Mouse (Mus musculus): ENCODE results near the gene Gm15114.
"Not testable (repeated sequence)": the region's sequence is repeated elsewhere in the genome, so short reads cannot be mapped to it uniquely, and the experiment has no call there.

Gm15114 gene

DNA sequence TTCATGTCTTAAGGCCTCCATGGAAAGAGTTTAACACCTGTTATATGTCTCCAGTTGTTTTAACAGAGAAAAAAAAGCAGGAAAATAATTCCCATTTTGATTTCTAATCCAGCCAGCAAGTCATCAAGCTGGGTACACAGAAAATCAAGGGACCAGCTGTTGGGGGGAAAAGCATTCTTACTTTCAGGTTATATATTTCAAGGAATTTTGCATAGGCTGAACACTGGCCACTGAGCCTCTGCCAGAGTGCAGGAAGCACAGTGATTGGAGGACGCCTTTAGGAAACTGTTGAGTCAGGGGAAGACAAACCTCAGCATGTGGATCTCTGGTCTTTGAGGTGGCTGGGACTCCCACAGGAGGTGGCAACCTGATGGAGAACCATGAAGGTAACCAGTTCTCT is at the start of gene Gm15114:
Gene Gm15114 (plus strand): TSS at position 301 of the 400 bp plus-strand sequence.
- DNase-seq: not testable (repeated sequence)
